Mouse (Mus musculus): ENCODE measurements around the gene Pparg. TPM values are rescaled to one million over a fixed set of nuclear protein-coding genes. Genes with fewer than 3 reads are reported as not detected.
A peak's percentile ranks its signal among the peaks of the same experiment; 100 is the strongest.

Pparg gene
- polyA plus RNA-seq, 1 experiment from 2014 or later = 1.7 TPM

GRCm38 (mm10) chr6:115330964-115331363 is 29.8 kb upstream of the Pparg start:
- Histone ChIP-seq H3K27ac (replicated peaks) (no peak overlapping the region), H3K9me3 (replicated peaks) (no peaks in the 10 kb centered on the region), H3K4me1 (replicated peaks) (no peaks in the 10 kb centered on the region), H3K4me3 (replicated peaks) (no peak overlapping the region), H3K36me3 (replicated peaks) (no peaks in the 10 kb centered on the region), H3K4me2 (no peak overlapping the region), H3K27me3 (no peaks in the 10 kb centered on the region), H3K9ac (no peak overlapping the region)
- ATAC-seq (ENCODE audit: insufficient read depth) = no peak

- Histone ChIP-seq H3K36me3 (replicated peaks) (no peaks in the 10 kb centered on the region), H3K27me3 (no peaks in the 10 kb centered on the region), H3K4me1 (replicated peaks) (no peaks in the 10 kb centered on the region), H3K9ac (no peak overlapping the region), H3K9me3 (replicated peaks) (no peaks in the 10 kb centered on the region), H3K27ac (replicated peaks) (no peak overlapping the region), H3K4me2 (no peak overlapping the region), H3K4me3 (replicated peaks) (no peak overlapping the region)
- ATAC-seq (ENCODE audit: insufficient read depth) = no peak
- 38% methylated on average over 2 of the region's 2 CpGs for WGBS (ENCODE audit: insufficient replicate concordance)
Observed at GRCm38 (mm10) chr6:115333099-115333694, 27.6 kb upstream of the Pparg start.

- Histone ChIP-seq H3K9me3 (replicated peaks) (no peaks in the 10 kb centered on the region), H3K36me3 (replicated peaks) (no peaks in the 10 kb centered on the region), H3K4me1 (replicated peaks) (no peaks in the 10 kb centered on the region), H3K4me2 (no peak overlapping the region), H3K27ac (replicated peaks) (no peak overlapping the region), H3K4me3 (replicated peaks) (no peak overlapping the region), H3K27me3 (no peaks in the 10 kb centered on the region), H3K9ac (no peak overlapping the region)
- WGBS (ENCODE audit: insufficient replicate concordance) = 49% methylated on average over 6 of the region's 6 CpGs
- no peak for ATAC-seq (ENCODE audit: insufficient read depth)
Observed at GRCm38 (mm10) chr6:115335536-115335935, 25.2 kb upstream of the Pparg start.

DNA sequence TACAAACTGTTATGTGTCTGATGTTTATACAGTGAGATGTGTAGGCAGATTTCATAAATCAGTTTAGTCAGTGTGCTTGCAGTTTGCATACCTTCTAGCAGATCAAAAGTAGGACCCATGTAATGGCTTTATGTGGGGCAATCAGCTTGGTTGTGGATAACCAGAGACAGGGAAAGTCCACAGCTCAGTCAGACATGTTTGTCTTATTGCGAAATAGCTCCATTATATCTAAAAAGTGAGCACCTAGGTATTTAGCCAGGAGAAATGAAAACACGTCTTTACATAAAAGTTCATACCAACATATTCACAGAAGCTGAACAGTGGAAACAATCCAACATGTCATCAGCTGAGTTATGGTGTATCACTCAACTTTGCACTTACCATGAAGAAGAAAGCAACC is 20.7 kb upstream of the Pparg start:
- Histone ChIP-seq H3K9me3 (replicated peaks) (no peaks in the 10 kb centered on the region), H3K4me3 (replicated peaks) (no peak overlapping the region), H3K4me2 (no peak overlapping the region), H3K36me3 (replicated peaks) (no peaks in the 10 kb centered on the region), H3K4me1 (replicated peaks) (0 out of 2 replicates have a peak, but pooled peaks cover 5% of the 10 kb centered on the region), H3K9ac (no peak overlapping the region), H3K27me3 (no peaks in the 10 kb centered on the region), H3K27ac (replicated peaks) (no peak overlapping the region)
- 64% methylated on average over 2 of the region's 2 CpGs for WGBS (ENCODE audit: insufficient replicate concordance)
- no peak for ATAC-seq (ENCODE audit: insufficient read depth)

- Histone ChIP-seq H3K9ac (no peak overlapping the region), H3K4me1 (replicated peaks) (0 out of 2 replicates have a peak, but pooled peaks cover 5% of the 10 kb centered on the region), H3K4me3 (replicated peaks) (no peak overlapping the region), H3K27ac (replicated peaks) (no peak overlapping the region), H3K27me3 (no peaks in the 10 kb centered on the region), H3K9me3 (replicated peaks) (no peaks in the 10 kb centered on the region), H3K4me2 (no peak overlapping the region), H3K36me3 (replicated peaks) (no peaks in the 10 kb centered on the region)
- ATAC-seq (ENCODE audit: insufficient read depth) = no peak
- 70% methylated on average over 4 of the region's 4 CpGs for WGBS (ENCODE audit: insufficient replicate concordance)
Observed at GRCm38 (mm10) chr6:115343096-115343495, 17.7 kb upstream of the Pparg start.

GRCm38 (mm10) chr6:115343570-115343969 is 17.2 kb upstream of the Pparg start:
- Histone ChIP-seq H3K27me3 (no peaks in the 10 kb centered on the region), H3K27ac (replicated peaks) (no peak overlapping the region), H3K4me3 (replicated peaks) (no peak overlapping the region), H3K4me2 (peak overlapping the region; percentile 15; the same call in 1 of the 2 replicates), H3K9ac (no peak overlapping the region), H3K4me1 (replicated peaks) (0 out of 2 replicates have a peak, but pooled peaks cover 5% of the 10 kb centered on the region), H3K9me3 (replicated peaks) (no peaks in the 10 kb centered on the region), H3K36me3 (replicated peaks) (no peaks in the 10 kb centered on the region)
- 30% methylated on average over 5 of the region's 5 CpGs for WGBS (ENCODE audit: insufficient replicate concordance)
- no peak for ATAC-seq (ENCODE audit: insufficient read depth)

DNA sequence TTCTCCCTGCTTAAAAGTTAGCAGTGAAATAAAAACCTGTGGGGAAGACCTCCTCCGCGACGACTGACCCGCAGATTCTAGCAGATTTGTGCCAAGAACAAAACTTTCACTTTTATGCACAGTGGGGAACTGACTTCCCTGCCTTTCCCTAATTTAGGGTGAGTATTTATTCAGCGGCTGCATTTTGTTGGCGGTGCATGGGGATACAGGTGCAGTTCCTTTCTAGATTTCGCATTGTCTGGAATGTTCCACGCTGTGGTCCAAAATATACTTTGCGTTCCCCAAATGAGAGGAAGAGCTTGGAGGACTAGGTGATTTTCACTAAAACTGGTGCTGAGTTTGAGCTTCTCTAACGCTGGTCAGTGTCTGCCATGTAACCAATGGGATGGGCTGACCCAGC is 16.6 kb upstream of the Pparg start:
- H3K27ac ChIP-seq (replicated peaks) = no peak overlapping the region
- H3K4me1 ChIP-seq (replicated peaks) = 0 out of 2 replicates have a peak, but pooled peaks cover 5% of the 10 kb centered on the region
- H3K27me3 ChIP-seq = no peaks in the 10 kb centered on the region
- no peaks in the 10 kb centered on the region for H3K36me3 ChIP-seq (replicated peaks)
- peak overlapping the region; percentile 15 for H3K4me2 ChIP-seq
- H3K9ac ChIP-seq = no peak overlapping the region
- H3K9me3 ChIP-seq (replicated peaks) = no peaks in the 10 kb centered on the region
- ATAC-seq (ENCODE audit: insufficient read depth) = no peak
- 40% methylated on average over 10 of the region's 10 CpGs for WGBS (ENCODE audit: insufficient replicate concordance)
- H3K4me3 ChIP-seq (replicated peaks) = no peak overlapping the region

GRCm38 (mm10) chr6:115344513-115344912 is 16.2 kb upstream of the Pparg start:
- Histone ChIP-seq H3K9me3 (replicated peaks) (no peaks in the 10 kb centered on the region), H3K4me1 (replicated peaks) (0 out of 2 replicates have a peak, but pooled peaks cover 5% of the 10 kb centered on the region), H3K27ac (replicated peaks) (no peak overlapping the region), H3K4me2 (peak overlapping the region; percentile 15), H3K27me3 (no peaks in the 10 kb centered on the region), H3K4me3 (replicated peaks) (no peak overlapping the region), H3K9ac (no peak overlapping the region), H3K36me3 (replicated peaks) (no peaks in the 10 kb centered on the region)
- no peak; the same call in 1 of the 2 replicates for ATAC-seq (ENCODE audit: insufficient read depth)
- 30% methylated on average over 11 of the region's 11 CpGs for WGBS (ENCODE audit: insufficient replicate concordance)

GRCm38 (mm10) chr6:115345013-115345412 is 15.7 kb upstream of the Pparg start:
- Histone ChIP-seq H3K9ac (no peak overlapping the region), H3K4me3 (replicated peaks) (no peak overlapping the region), H3K4me2 (peak overlapping the region; percentile 15; the same call in 1 of the 2 replicates), H3K4me1 (replicated peaks) (0 out of 2 replicates have a peak, but pooled peaks cover 5% of the 10 kb centered on the region), H3K36me3 (replicated peaks) (no peaks in the 10 kb centered on the region), H3K27me3 (no peaks in the 10 kb centered on the region), H3K27ac (replicated peaks) (no peak overlapping the region), H3K9me3 (replicated peaks) (no peaks in the 10 kb centered on the region)
- WGBS (ENCODE audit: insufficient replicate concordance) = 68% methylated on average over 8 of the region's 8 CpGs
- no peak for ATAC-seq (ENCODE audit: insufficient read depth)

GRCm38 (mm10) chr6:115349641-115350464 is 10.9 kb upstream of the Pparg start:
- Histone ChIP-seq H3K4me1 (replicated peaks) (no peaks in the 10 kb centered on the region), H3K9me3 (replicated peaks) (no peaks in the 10 kb centered on the region), H3K4me2 (no peak overlapping the region), H3K27ac (replicated peaks) (no peak overlapping the region), H3K4me3 (replicated peaks) (no peak overlapping the region), H3K27me3 (no peaks in the 10 kb centered on the region), H3K9ac (no peak overlapping the region), H3K36me3 (replicated peaks) (no peaks in the 10 kb centered on the region)
- 59% methylated on average over 5 of the region's 5 CpGs for WGBS (ENCODE audit: insufficient replicate concordance)
- no peak for ATAC-seq (ENCODE audit: insufficient read depth)

DNA sequence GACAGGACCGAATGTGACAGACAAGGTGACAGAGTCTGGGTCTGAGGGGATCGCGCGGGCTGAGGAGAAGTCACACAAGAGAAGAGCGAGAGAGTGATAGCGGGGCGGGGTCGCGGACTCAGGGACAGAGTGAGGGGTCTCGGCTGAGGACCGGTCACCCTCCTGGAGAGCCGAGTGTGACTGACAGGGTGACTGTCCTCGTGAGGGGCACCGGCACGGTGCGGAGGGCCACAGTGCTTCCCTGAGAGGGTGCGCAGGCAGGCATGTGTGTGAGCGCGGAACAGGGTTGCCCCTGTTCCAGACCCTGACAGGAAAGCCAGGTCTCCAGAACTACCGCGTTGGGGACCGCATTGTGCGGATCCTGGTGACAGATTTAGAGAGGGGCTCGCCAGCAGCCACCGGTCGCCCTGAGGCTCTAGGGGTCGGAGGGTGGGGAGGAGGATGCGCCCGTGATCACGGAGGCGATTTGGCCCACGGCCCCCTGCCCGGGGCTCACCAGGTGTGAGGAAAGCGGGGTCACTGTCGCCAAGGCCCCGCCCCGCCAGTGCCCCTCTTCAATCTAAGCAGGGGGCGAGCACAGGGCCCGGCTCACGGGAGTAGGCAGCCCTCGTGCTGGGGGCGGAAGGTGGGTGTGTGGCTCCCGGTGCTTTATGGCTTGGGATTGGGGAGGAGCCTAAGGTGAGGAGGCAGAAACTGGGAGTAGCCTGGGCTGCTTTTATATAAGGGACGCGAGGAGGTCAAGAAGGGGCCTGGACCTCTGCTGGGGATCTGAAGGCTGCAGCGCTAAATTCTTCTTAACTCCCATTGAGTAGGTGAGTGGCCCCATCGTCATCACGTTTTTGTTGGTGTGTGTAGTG is 1.1 kb downstream of the Pparg start:
- no peaks in the 10 kb centered on the region for H3K9me3 ChIP-seq (replicated peaks)
- peaks cover 41% of the 10 kb centered on the region for H3K27me3 ChIP-seq
- H3K36me3 ChIP-seq (replicated peaks) = no peaks in the 10 kb centered on the region
- peak overlapping the region; percentile 53 for H3K4me3 ChIP-seq (replicated peaks)
- WGBS (ENCODE audit: insufficient replicate concordance) = 2% methylated on average over 48 of the region's 48 CpGs
- H3K4me2 ChIP-seq = peak overlapping the region; percentile 74
- no peaks in the 10 kb centered on the region for H3K4me1 ChIP-seq (replicated peaks)
- no peak overlapping the region for H3K27ac ChIP-seq (replicated peaks)
- no peak overlapping the region for H3K9ac ChIP-seq
- ATAC-seq (ENCODE audit: insufficient read depth) = 0 out of 2 replicates have a peak, but pooled peaks have one; percentile 9
